Mouse (Mus musculus) 3134 (cell line): ENCODE data around the gene Skp1a.
A peak's percentile ranks its signal among the peaks of the same experiment; 100 is the strongest.

Source experiments
- DNase-seq: peaks from one replicate; pipeline ENCODE4 v3.0.0-alpha.2; 2011; ENCODE audit warnings: low spot score; ENCODE audit not compliant: insufficient read length; ENCODE audit errors: extremely low read depth

Gene Skp1a

DNA sequence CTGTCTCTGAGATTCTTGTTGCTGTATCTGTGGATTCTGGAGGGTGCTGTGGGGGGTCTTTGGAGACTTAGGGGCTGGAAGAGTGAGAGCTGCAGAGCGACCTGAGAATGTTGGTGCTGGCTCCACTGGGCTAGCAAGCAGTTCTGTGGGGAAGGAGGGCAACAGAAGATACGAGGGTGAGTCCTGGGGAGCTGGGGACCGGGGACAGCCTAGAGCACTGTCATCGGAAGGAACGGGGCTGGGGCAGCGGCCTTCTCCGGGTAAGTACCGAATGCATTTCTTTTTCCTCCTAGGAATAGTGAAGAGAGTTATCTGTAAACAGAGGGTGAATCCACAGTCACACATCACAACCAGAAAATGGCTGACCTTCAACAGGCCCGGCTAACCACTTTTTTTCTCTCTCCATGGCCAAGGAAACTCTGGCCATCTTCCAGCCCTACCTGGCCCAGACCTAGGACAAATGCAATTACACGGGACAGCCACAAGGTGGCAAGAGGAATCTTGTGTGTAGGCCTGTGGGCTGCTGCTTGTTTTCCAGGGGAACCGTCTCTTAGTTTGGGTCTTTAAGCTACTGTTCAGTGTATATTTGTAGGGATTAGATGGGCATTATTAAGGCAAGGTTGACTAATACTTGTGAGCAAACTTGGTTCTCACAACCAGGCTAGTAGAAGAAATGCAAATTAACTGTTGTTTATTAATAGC, 22.0 kb downstream of the Skp1a start:
- DNase-seq: no peak

DNA sequence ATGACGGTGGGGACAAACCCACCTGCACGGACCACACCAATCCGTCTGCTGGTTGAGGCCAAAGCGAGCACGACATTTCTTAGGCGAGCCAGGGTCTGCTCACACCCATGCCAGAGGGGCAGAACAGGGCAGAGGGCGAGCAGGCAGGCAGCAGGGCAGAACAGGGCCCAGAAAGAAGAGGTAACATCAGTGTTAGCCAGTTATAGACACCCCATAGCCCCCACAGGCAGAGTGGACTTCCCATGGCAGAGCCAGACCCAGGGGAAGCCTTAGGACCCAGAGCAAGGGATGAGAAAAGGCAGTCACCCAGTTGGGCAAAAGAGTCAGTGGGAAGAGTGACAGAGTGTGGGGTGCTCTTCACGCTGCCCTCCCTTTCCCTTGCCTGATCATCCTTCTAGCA, 23.3 kb downstream of the Skp1a start:
- DNase-seq: no peak

DNA sequence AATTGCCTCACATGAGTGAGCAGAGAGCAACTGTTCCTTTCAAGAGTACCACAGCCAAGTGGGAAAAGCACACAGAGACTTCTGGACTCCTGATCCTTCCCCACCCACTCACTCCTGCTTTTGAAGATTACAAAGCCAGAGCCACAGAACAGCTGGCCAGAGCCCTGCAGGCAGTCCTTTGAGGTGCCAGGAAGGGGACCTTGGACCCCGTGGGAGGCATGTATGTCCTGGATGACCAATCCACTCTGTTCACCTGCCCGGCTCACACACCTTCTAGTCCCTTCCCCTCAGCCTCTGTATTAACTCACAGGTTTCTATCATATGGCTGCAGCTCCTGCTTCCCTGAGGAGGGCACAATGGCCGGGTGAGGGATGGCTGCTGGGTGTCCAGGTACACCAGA, 25.6 kb downstream of the Skp1a start:
- no peak for DNase-seq

DNA sequence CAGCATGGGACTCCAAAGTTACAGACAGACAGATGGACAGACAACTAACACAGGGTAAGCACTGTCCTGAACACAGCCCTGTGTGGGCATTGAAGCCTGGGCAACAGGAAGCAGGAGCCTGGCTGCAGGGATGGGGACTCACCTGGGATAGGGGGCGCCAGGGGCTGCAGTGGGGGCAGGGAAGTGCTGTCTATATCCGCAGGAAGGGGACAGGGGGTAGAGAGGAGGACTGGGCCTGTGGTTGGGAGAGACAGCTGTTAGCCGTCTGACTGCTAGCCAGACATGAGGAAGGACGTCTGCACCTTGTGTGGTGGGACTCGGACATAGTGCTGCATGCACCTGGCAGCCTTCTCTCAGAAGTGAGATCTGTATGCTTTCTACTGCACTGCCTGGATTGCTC, 26.9 kb downstream of the Skp1a start:
- no peak for DNase-seq

DNA sequence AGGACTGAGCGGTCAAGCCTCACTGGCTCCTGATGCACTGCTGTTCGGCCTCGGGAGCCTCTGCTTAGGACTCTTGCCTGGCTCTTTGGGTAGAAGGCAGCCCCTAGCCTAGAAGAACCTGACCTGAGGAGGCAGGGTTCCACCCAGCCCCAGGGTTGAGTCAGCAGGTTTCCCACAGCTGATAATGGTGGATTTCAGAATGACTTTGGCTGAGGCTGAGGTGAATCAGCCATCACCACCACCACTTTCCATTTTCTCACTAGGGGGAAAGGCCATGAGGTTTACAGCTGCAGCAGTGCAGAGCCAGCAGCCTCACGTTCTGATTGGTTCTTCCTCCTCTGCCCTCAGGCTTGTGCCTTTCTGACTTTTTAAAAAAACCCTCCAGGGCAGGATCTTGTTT, 29.1 kb downstream of the Skp1a start:
- DNase-seq: peak; percentile 55

DNA sequence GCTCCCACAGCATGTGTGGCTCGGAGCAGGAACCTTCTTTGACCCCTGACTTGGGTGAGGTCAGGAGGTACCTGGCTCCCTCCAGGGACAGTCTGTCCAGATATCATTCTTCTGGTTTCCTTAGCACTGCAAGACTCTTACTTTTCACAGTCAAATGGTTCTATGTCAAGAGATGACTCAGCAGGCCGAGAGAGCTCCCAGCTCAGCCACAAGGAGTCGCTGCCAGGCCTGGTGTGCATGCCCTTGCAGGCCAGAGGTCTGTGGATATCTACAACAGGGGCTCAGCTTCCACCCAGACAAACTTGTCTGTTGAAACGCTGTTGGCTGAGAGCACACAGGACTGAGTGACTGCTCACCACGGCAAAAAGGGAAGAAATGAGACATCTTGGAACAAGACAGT, 30.1 kb downstream of the Skp1a start:
- peak; percentile 70 for DNase-seq

DNA sequence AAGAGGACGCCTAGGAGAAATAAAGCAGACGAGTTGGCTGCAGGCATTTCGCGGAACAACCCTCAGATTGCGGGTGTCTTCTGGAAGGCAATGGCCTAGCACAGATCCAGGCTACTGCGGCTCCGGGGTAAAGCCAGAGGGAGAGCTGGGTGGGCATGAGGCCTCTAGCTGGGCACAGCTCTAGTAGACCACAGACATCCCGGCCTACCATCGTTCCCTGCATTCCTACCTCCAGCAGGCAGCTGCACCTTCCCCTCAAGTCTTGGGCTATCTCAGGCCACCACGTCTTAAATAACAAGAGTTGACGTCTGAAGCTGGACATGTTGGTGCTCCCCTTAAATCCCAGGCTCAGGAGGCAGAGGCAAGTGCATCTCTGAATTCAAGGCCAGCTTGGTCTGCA, 30.5 kb downstream of the Skp1a start:
- no peak for DNase-seq

DNA sequence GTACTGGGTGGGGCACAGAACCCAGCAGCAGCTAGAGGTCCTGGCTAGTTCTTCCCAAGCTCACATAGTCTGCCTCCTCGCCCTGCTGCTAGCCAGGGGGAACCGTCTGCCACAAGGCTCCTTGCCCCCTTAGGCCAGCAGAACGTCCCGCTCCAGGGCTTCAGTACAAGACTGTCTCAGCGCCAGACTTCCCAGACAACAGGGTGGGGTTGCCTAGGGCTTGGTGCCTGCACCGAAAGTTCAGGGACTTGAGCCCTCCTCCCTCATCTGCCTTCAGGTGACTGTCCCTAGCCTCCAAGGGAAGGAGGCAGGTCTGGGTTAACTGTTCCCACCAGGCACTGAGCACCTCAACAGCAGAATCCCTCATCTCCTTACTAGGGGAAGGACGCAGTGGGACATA, 33.1 kb downstream of the Skp1a start:
- no peak for DNase-seq

DNA sequence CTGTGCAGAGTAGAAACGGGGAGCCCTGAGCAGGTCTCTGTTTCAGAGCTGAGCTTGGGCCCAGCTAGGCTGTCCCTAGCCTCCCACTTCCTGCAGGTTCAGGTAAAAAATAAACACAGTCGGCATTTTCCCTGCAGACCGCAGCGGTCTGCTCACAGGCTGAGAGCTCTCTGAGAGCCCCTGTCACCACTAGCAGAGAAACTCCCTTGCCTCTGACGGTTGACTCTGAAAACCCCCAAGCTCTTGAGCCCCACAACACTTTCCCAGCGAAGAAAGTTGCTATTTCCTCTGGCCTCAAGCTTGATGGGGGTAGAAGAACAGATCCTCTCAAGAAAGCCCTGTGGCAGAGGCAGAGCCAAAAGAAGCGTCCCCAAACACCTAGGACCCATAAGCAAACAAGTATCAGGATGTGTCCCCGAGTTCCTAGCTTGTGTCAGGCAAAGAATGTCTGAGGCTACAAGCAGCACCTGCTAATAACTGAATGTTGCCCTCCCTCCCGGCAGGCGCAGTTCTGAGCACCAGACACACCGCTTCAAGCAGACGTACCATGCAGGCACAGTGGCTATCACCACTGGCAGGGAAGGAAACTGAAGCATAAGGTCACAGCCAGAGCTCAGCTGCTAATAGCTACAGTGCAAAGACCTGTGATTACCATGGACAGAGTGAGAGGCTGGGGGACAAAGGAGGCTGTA, 34.0 kb downstream of the Skp1a start:
- DNase-seq: no peak

DNA sequence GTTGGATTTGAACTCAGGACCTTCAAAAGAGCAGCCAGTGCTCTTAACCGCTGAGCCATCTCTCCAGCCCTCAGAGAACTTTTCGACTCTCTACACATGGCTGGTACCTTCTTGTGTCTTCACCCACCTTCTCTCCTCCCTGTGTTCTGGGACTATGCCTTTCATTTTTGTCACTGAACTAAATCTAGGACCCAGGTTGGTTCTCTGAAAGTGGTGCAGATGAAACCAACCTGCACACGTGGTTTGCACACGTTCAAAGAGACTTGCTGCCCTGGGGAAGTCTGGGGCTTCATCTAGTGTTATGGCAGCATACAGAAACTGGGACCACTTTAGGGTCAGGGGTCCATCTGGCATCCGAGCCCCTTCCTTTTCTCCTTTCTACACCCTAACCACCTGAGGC, 35.5 kb downstream of the Skp1a start:
- no peak for DNase-seq

DNA sequence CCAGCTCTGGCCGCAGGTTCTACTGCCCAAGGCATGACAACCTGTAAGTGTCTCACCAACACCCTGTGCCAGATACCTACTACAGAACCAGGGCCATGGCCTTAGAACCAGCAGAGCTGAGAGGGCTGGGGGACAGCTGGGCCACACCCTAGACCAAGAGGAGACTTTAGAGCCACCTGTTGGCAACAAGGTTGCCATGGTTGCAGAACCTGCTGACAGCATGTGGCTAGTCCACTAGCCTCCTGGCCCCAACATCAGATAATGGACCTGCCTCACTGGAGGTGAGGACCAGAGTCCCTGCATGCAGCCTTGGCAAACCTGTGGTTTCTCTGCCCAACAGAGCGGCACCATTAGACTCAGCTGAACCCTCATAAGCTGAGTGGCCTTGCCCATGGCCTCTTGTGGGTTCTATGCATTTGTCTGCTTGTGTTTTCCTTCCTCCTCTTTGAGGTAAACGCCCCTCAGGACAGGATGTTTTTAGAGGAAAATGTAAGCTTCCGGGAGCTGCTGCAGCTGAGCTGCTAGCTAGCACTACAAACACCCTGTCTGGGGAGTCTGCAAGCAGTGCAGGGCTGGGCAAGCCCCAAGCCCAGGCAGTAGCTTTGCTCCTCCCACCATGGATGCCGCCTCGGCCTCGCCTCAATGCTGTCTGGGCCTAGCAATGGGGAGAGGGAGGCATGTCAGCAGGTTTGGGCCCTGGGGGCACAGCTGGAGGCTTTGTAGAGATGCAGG, 36.5 kb downstream of the Skp1a start:
- no peak for DNase-seq

DNA sequence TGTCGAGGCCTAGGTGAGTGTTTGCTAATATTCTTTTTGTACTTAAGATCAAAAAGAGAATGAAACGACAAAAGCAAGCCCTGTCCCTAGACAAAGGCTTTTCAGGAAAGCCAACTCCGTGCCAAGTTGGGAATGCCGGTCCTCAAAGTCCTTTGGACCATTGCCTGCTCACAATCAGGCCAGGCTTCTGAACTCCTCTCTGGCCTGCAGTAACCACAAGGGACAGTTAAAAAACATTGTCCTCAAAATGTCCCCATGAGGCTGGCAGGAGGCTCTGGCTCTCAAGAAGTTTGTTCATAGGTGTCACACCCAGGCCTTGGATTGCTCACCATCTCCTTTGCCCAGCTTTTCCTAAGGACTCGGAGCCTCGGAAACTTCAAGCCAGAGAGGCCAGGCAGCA, 38.0 kb downstream of the Skp1a start:
- DNase-seq: no peak

DNA sequence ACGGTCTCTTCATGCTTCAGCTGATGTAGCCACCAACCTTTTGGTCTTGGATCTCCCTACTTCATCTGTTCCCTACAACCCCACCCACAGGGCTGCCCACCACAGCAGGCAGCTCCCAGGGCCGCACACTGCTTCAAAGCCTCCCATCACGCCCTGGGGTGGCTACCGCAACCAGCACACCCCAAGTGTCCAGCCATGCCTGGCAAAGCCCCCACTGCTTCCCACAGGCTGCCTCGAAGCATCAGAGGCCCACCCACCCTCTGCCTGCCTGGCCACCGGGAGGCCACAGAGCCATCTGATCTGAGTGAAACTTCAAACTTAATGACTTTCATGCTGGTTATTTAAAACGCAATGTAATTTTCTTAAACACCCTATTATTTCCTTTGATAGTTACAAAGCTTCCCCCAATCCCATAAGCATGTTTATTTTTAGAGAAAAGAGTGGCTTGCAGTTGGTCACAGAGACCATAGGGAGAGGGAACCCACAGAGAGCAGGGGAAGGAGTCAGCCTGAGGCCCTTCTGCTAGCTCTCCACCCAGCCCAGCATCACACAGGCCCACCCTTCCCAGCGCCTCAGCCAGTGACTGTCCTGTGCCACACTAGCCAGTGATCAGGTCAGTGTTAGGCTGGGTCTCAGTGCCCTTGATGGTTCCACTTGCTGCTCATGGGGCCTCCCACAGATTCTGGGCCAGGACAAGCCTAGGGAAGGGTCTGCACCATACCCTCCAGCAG, 40.1 kb downstream of the Skp1a start:
- no peak for DNase-seq

DNA sequence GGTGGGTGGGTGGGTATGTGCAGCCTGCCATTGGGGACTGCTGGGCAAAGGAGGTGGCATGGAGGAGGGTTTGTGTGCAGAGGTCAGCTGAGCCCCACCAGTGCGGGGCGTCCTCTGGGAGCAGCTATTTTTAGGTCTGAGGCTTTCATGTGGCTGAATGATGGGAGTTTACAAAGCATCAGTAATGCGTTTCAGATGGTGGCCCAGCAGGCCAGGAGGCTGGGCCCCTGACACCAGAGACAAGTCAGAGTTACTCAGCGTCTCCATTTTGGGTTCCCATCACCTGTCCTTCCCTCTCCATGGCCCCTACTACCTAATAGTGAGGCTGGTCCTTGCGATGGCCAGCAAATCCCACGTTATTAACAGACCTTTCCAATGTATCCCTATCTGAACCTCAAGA, 40.8 kb downstream of the Skp1a start:
- peak; percentile 52 for DNase-seq

DNA sequence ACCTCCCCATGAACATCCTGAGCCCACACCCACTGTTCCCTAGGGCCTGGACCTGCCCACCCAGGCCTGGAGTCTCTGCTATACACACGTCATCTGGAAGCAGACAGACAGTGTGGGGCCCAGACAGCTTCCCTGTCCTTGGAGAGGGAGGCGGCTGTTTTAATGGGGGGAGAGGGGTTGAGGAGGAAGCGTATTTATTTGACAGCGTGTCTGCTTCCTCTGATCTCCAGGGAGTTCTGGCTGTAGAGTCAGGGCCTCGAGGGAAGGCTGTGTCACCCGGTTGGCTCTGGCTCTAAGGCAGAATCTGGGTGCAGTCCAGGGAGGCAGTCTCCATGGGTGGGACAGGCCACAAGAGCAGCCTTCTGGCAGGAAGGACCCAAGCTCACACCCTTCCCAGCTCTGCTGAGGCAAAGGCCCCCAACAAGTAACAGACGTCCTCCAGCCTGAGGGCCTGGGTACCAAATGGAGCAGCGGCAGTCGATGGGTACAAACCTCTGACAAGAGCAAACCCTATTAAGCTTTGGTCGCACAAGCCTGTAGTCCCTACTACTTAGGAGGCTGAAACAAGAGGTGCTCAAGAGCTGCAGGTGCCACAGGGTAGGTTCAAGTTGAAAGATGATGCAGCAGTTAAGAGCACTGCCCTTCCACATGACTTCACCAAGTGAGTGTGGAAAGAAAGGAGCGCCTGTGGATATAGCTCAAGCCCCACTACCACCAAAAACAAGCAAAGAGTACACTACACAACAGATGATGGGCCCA, 41.6 kb downstream of the Skp1a start:
- peak; percentile 82 for DNase-seq

DNA sequence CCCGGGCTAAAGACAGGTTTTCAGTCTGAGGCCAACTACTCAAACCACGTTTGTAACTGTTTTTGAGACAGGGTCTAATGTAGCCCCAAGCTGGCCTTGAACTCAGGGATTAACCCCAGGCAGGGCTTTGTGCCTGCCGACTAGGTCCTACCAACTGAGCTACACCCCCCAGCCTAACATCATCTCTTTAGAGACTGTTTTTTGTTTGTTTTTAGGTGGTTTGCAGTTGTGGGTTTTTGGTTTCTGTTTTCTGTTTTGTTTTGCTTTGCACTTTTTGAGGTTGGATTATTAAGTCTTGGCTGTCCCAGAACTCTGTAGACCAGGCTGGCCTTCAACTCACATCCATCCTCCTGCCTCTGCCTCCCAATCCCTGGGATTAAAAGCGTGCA, 42.1 kb downstream of the Skp1a start:
- no peak for DNase-seq

DNA sequence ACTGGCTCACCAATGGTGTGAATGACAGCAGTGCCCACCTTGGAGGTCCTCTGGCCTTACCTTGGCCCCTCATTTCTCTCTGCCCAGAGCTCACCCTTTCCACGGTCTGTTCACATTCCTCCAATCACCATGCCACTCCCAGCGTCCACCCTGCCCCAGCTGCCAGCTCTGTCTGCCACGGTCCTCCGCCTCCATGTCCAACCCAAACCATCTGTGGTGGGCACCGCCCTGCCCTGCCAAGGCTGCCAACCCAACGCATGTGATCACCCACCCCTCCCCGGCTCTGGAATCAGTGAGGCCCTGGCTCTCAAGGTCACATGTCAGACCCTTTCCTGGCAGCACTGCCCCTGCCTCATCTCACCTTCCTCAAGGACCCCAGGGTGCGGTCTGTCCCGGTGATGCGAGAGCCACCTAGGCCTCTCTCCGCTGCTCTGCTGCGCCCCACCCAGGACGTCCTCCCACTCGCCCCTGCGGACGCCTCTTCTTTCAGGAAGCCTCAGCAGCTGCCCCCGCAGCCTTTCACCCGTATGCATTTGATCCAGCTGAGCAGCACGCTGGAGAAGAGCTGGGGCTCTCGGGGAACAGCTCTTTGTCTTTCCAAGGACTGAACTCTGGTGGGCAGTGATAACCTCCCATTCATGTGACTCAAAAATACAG, 42.8 kb downstream of the Skp1a start:
- no peak for DNase-seq

DNA sequence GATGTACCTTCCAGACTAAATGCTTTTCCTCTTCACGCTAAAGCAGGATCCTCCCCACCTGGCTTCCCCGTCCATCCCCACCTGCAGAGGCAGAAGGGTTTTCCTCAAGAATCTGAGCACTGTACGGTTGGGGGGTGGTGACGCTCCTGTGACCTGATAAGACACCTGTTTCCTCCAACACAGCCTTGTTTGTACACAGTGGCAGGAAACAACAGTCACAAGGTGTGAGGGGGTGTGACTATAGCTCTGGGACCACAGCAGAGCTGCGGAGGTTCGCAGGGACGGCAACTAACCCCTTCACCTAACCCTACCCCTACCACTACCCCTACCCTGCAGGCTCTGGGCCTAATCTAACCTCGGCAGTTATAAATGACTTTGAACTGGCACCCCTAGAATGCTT, 43.6 kb downstream of the Skp1a start:
- DNase-seq: no peak

DNA sequence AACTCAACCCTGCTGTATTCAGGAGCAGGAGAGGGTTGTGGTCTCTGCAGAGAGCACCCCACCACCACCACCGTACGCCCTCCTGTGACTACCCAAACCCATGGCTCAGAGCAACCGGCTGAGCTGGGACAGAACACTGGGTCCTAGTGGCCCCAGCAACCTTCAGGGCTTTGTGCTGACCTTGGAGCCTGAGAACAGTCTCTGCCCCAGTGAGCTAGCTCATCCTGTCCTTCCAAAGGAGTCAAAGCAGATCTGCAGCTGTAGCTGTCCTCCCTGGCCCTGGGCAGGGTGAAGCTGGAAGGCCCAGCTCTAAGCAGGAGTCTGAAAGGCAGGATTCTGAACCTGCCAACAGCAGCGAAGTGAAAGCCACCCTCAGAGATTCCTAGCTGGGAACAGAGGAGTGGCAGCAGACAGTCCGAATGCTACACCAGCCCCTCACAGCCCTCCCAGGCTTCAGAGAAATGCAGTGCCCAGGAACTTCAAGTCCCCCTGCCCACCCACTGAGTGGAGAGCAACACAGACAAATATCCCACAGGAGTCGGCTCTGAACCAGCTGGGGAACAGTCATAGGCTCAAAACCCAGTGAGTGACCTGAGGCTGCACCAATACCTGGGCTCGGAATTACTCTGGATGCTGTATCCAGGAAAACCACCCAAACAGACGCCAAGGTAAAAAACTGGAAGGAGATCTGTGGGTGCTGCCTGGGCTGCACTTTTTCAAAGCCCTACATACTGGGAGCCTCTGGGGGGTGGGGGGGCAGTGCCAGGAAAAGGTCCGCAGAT, 44.2 kb downstream of the Skp1a start:
- no peak for DNase-seq
